Mouse (Mus musculus): ENCODE measurements around the gene Mob3b.

- TF ChIP-seq POLR2A (IDR thresholded peaks at IDR 0.05; ENCODE audit: insufficient read length, low read depth) (no peak), MYOG (IDR thresholded peaks at IDR 0.05; ENCODE audit: control insufficient read depth in 1 of 3, insufficient read depth in 1 of 3, insufficient read length in 2 of 3, low read depth in 2 of 3) (no peak), TCF12 (IDR thresholded peaks at IDR 0.05; ENCODE audit: insufficient read depth, poor library complexity, severe bottlenecking) (no peak), POLR2AphosphoS2 (IDR thresholded peaks at IDR 0.05; ENCODE audit: insufficient read length, low read depth) (no peak), REST (IDR thresholded peaks at IDR 0.05; ENCODE audit: insufficient read depth, insufficient read length) (no peak), USF1 (IDR thresholded peaks at IDR 0.05; ENCODE audit: low read depth) (no peak), E2F4 (IDR thresholded peaks at IDR 0.05; ENCODE audit: insufficient read depth) (no peak), SRF (IDR thresholded peaks at IDR 0.05; ENCODE audit: control insufficient read depth, insufficient read length, low read depth) (no peak), MAX (IDR thresholded peaks at IDR 0.05; ENCODE audit: low read depth) (no peak), TCF3 (IDR thresholded peaks at IDR 0.05; ENCODE audit: insufficient read length, low read depth) (no peak), CEBPB (IDR thresholded peaks at IDR 0.05; ENCODE audit: insufficient read depth, poor library complexity, severe bottlenecking) (no peak)
Measured at GRCm38 (mm10) chr4:35165947-35166346, 8.7 kb upstream of the Mob3b start.

Measured in myocyte (in vitro differentiated cells).